Mouse (Mus musculus) C2C12 (cell line): ENCODE measurements at regions not wholly inside any gene's neighbourhood (a gene's known extent, or its start where the extent isn't known, plus 50 kb on each side); places are given as distances from the start of the nearest gene placed in this dataset.

Experiments used
- CTCF ChIP-seq: IDR thresholded peaks from one replicate; pipeline ENCODE4 v1.5.1; 2011; ENCODE audit not compliant: control insufficient read depth, insufficient read depth, insufficient read length
- MAX ChIP-seq: IDR thresholded peaks from one replicate; pipeline ENCODE4 v1.6.1; 2011; ENCODE audit warnings: mild to moderate bottlenecking, control low read depth

DNA sequence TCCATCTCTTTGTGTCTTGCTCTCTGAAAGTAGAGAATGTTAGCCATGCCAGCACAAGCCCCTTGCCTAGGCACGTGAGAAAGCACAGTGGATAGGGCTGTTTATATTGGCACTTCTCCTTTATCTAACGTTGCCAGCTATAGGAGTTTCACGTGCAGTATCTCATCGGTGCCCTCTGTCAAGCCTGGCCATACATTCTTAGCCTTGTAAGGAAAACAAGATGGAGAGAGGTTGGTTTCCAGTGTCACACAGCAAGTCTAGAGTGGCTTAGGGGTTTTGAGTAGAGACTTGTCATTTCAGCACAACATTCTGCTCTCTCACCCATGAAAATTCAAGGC, 88.1 kb upstream of the Bcl6 start:
- TF ChIP-seq CTCF, result no peak
- TF ChIP-seq MAX, result no peak
